Mouse (Mus musculus) adrenal gland, adult 18-20 months (tissue): ENCODE data around the gene Snta1. TPM values are rescaled to one million over a fixed set of nuclear protein-coding genes. Genes with fewer than 3 reads are reported as not detected.

Source experiments
- DNase-seq, 2 experiments: peaks; one replicate each; pipeline ENCODE4 v3.0.0; 2021 to 2022; ENCODE audit warnings: low spot score in 2 of 2
- total RNA-seq, 2 experiments: library from RNA; stranded (reverse); gene quantifications; 1 replicate in 1 of 2; 2 replicates in 1 of 2; pipeline ENCODE4 v1.2.3; 2021

Snta1 gene
- total RNA-seq, 2 experiments from 2014 or later, result 23.8 to 29.3 TPM

- no peak for DNase-seq
These were observed 15.6 kb upstream of the Snta1 start for GRCm38 (mm10) chr2:154423548-154423947.

DNA sequence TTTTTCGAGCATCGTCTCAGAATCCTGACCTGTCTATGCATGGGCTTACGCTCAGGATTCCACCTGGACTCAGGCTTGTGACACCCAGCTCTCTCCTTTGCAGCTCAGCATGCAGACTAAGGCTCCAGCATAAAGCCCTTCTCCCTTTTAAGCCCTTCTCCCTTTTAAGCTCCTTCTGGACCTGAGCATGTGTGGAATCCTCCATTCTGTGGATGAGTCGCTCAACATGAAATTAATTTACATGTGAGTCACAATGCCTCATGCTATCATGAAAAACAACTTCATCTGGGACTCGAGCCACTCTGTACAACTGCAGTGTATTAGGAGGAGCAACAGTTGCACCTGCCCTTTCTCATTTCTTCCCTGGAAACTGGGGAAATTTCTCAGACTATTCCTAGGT lies 14.3 kb upstream of the Snta1 start:
- no peak for DNase-seq

- no peak for DNase-seq
These were observed 13.2 kb upstream of the Snta1 start for GRCm38 (mm10) chr2:154420942-154421731.

GRCm38 (mm10) chr2:154419631-154420515 lies 12.0 kb upstream of the Snta1 start:
- DNase-seq, result no peak

GRCm38 (mm10) chr2:154418001-154418400 lies 10.1 kb upstream of the Snta1 start:
- no peak for DNase-seq

DNA sequence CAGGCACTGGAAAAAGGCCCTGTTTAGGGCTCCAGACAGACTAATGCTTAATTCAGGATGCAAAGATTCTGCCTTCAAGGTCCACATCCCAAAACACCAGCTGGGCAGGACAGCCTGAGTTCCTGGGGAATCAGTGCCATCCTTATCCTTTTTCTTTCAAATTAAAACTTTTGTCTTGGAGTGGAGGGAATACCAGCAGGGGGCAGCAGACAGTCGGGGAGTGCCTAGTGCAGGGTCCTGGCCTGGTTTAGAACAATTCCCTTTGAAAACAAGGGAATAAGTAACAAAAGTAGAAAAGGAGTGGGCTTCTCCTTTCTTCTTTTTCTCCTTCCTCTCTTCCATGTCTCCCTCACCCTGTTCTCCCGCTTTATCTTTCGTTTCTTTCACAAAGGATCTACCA lies 9.2 kb upstream of the Snta1 start:
- peak; percentile 80 to 83 for DNase-seq

GRCm38 (mm10) chr2:154412018-154412666 lies 4.2 kb upstream of the Snta1 start:
- DNase-seq, result peak in 1 of 2 experiments; percentile 34

GRCm38 (mm10) chr2:154410355-154410754 lies 2.5 kb upstream of the Snta1 start:
- no peak for DNase-seq

GRCm38 (mm10) chr2:154407063-154407642 lies 746 bp downstream of the Snta1 start:
- peak in 1 of 2 experiments; percentile 29 for DNase-seq

DNA sequence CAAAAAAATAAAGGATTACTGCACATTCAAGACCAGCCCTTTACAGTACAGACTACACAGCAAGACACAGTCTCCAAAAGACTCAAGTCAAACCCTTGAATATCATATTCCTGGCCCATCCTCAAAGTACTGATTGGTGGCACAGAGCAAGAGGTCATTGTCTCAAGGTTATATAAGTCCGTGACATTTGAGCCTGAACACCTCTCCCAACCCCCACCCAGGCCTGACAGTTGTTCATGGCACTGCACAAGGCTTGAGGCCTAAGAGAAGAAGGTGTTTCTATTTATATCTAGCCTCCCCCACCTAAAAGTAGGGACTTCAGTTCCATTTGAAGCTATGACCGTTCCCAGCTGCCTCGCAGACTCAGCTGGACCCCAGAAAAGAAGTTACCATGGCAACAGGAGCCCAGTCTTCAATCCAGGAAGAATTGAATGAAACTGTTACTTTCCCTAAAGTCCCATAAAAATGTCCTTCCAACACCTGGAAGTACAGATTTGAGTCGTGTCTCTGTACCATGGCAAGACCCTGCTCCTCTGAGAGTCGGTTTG lies 2.4 kb downstream of the Snta1 start:
- DNase-seq, result no peak

- DNase-seq, result peak in 1 of 2 experiments; percentile 33
These were observed 5.1 kb downstream of the Snta1 start for GRCm38 (mm10) chr2:154402811-154403210.

- no peak for DNase-seq
These were observed 5.9 kb downstream of the Snta1 start for GRCm38 (mm10) chr2:154401976-154402375.

DNA sequence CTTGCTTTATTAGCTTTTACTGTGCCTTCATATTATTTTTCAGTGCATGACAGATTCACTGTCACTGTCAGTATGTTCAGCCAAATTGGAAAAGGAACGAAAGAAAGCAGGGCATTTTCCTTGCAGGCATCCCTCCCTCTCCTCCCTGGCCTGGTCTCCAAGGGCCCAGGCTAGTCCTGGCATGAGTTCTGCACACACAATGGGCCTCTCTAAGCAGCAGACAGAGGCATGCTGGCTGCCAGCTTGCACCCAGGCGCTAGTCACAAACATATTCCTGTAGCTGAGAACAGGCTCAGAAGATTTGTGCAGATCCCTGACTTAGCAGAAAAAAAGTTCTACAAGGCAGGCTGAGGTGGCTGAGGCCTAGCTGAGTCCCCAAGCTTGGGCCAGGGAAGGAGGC lies 8.6 kb downstream of the Snta1 start:
- DNase-seq, result no peak

- DNase-seq, result no peak
These were observed 9.6 kb downstream of the Snta1 start for GRCm38 (mm10) chr2:154398267-154398666.

DNA sequence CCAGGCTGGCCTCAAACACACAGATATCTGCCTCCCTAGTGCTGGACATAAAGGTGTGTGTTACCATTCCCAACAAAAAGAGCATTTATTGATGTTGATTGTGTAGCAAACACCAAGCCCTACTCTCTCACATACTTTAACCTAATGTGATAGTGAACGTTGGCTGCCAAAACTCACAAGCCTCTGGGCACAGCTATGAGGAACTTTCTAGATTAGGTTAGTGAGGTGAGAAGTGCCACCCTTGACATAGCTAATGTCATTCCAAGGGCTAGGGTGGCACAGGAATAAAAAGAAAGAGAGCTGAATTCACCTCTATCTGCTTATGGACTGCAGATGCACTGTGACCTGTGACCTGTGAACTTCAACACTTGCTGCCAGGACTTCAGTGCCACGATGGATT lies 11.4 kb downstream of the Snta1 start:
- no peak for DNase-seq

DNA sequence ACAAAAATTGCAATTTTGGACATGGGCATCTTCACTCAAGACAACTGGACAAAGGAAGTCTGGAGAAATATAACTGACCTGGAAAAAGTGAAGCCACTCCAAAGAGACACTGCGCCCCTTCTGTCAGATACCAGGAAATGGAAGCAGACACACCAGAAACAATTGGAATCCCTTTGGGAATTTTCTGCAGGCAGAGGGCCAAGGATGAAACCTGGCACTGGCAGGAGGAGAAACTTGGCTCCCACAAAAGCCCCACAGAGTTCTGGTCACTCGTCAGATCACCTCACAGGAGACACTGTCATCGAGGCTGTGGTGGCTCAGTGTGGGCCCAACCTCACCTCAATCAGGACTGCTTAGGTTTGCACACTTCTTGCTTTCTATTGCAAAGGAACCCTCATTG lies 13.3 kb downstream of the Snta1 start:
- DNase-seq, result no peak

DNA sequence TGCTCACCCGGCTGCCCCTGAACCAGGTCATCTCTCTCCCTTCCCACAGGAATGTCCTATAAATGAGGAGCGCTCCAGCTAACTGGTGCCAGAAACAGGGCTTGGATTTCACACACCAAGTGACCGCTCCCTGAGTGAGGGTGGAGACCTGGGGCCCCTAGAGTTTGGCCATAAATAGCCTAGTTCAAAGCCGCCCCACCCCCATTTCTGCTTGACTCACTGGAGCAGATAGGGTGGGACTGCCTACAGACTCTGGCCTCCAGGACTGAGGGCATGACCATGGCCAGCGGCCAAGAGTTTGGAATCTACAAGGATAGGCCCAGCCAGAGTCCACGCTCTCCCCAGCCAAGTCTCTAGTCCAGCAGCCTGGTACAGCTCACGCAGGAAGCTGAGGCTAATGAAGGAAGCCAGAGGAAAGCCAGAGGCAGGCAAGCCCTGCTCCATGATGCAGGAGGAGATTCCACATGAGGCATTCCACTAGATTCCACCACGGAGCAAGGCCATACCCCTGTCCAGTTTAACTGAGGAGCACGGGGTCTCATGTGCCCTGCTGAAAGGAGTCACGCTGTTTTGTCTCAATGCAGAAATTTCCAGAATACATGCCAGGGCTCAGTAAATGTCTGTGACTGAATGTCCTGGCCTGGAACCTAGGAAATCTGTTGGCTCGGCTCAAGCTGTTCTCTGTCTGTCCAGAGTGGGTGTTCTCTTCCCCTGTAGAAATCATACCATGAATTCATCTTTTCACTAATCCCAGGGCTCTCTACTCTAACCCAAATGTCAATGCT lies 17.5 kb downstream of the Snta1 start:
- peak; percentile 83 to 86 for DNase-seq

DNA sequence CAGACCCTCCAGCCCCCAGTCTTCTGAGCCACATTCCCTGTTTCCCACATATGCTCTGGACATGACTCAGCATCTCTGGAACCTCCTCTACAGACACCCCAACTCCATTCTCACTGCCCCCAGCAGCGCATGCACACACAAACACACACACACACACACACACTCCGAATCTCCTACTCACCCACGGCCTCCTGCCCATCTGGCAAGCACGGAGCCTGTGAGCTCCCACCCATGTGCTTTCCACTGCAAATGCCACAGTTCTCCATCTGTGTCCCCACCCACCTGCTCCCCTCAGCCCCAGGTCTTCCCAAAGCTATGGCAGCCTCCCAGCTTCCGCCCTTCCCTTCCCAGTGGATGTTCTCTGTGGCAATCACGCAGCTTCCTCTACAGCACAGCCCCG lies 28.8 kb downstream of the Snta1 start:
- DNase-seq, result no peak

DNA sequence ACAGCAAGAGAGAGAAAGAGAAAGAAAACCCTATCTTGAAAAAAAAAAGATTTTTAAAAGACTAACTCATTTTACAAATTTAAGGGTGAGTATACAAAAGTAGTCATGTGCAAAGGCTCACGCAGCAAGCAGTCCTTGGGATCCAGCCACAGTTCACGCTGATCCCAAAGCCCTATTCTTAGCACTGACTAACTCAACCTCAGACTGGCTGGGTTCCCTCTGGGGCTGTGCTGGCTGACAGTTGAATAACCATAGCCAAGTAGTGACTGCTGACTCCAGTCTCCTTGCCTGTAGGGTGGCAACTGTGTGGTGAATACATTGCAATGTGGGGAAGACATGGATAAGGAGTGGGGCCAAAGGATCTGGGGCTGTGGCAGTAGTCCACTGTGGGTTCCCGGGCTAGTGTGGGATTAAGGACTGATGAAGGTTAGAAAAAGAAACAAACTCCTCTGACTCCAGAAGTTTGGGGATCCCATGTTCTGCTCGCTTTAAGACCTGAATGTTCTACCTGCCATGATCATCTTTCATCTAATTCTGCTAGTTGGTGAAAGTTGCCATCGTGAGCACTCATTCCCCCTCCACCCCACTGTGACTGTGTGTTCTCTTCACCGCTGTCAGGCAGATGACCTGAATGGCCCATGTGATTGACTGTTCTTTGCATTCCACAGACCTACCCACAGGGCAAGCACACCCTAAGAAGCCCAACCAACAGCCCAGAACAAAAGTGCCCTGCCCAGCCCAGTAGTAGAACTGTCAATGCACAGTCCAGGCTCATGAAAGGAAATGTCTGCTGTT lies 32.9 kb downstream of the Snta1 start:
- DNase-seq, result peak in 1 of 2 experiments; percentile 39
